Mouse (Mus musculus) adrenal gland, adult (tissue): ENCODE results near the gene Klf9.

Experiments
- DNase-seq, 2 experiments: peaks; one replicate each; pipeline ENCODE4 v3.0.0; 2022 to 2023; ENCODE audit warnings: low spot score in 1 of 2; ENCODE audit not compliant: inconsistent age in 2 of 2

Gene Klf9

GRCm38 (mm10) chr19:23162387-23162809, 21.4 kb downstream of the Klf9 start:
- peak; percentile 50 to 79 for DNase-seq

- no peak for DNase-seq
These were observed 21.9 kb downstream of the Klf9 start for GRCm38 (mm10) chr19:23162877-23163276.

- no peak for DNase-seq
These were observed 22.3 kb downstream of the Klf9 start for GRCm38 (mm10) chr19:23163361-23163760.

GRCm38 (mm10) chr19:23164651-23165240, 23.7 kb downstream of the Klf9 start:
- DNase-seq = no peak

- no peak for DNase-seq
These were observed 25.7 kb downstream of the Klf9 start for GRCm38 (mm10) chr19:23166550-23167284.

- peak in 1 of 2 experiments; percentile 68 for DNase-seq
These were observed 28.1 kb downstream of the Klf9 start for GRCm38 (mm10) chr19:23168899-23169658.

GRCm38 (mm10) chr19:23169659-23170050, 28.6 kb downstream of the Klf9 start:
- DNase-seq = no peak

GRCm38 (mm10) chr19:23170476-23170875, 29.4 kb downstream of the Klf9 start:
- DNase-seq = no peak

- DNase-seq = no peak
These were observed 30.1 kb downstream of the Klf9 start for GRCm38 (mm10) chr19:23171136-23171535.

- DNase-seq = no peak
These were observed 34.1 kb downstream of the Klf9 start for GRCm38 (mm10) chr19:23175090-23175489.

GRCm38 (mm10) chr19:23175511-23175910, 34.5 kb downstream of the Klf9 start:
- peak in 1 of 2 experiments; percentile 24 for DNase-seq

GRCm38 (mm10) chr19:23178533-23178932, 37.5 kb downstream of the Klf9 start:
- DNase-seq = peak in 1 of 2 experiments; percentile 23

GRCm38 (mm10) chr19:23183493-23183892, 42.5 kb downstream of the Klf9 start:
- no peak for DNase-seq

GRCm38 (mm10) chr19:23184068-23184467, 43.0 kb downstream of the Klf9 start:
- DNase-seq = no peak

- no peak for DNase-seq
These were observed 46.7 kb downstream of the Klf9 start for GRCm38 (mm10) chr19:23187732-23188131.

- no peak for DNase-seq
These were observed 48.0 kb downstream of the Klf9 start for GRCm38 (mm10) chr19:23188986-23189385.

GRCm38 (mm10) chr19:23189744-23190143, 48.7 kb downstream of the Klf9 start:
- no peak for DNase-seq

- DNase-seq = no peak
These were observed 50.5 kb downstream of the Klf9 start for GRCm38 (mm10) chr19:23191486-23191885.

- no peak for DNase-seq
These were observed 52.0 kb downstream of the Klf9 start for GRCm38 (mm10) chr19:23193076-23193475.

- DNase-seq = no peak
These were observed 61.1 kb downstream of the Klf9 start for GRCm38 (mm10) chr19:23202106-23202505.

- no peak for DNase-seq
These were observed 62.6 kb downstream of the Klf9 start for GRCm38 (mm10) chr19:23203505-23204053.

- DNase-seq = peak in 1 of 2 experiments; percentile 31
These were observed 70.3 kb downstream of the Klf9 start for GRCm38 (mm10) chr19:23211325-23211724.
